In the genomic region with DNA sequence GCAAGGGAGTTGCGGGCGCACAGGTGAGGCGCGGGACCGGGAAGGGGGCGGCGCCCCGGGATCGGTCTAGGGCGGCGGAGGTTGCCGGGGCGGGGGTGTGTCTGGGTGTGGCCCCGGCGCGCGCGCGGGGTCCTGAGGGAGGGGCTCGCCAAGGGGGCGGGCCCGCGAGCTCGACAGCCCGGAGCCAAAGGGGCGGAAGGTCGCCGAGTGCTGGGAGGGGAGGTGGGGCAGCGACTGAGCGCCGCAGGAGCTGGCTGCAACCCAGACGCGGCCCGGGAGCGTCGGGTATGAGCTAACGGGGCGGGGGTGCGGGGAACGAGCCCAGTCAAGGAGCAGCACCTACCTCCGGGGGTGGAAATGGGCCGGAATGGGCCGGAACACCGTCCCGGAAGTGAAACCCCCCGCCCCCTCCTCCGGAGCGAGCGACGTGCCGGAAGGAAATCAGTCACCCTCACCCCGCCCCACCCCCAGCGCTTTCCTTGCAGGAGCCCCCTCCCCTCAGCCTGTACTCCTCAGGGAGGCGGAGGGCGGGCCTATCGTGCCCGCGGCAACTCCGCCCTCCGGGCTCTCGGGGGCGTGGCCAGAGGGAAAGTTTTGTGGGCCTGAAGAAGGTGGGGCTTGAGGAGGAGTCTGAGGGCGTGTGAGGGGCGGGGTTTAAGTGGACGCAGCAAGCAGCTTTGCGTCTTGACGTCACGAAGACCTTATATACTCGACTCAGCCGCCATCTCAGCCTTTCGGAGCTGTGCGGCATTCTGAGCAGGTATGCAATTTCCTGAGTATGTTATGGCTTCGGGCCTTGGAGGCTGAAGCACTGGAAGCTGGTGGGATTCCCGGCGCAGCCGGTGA, we compare ENCODE assay signal across 8 mouse cellular contexts. TPM values are rescaled to one million over a fixed set of nuclear protein-coding genes. Genes with fewer than 3 reads are reported as not detected.
DNase-seq lines count a peak whose midpoint lies in the region; ATAC-seq and TF ChIP-seq lines count a peak whose summit lies in the region.

Gene Zbtb37 (minus strand): TSS at position 415 of the 846 bp plus-strand sequence.

- H3ac ChIP-seq in C2C12 (ENCODE audit: control insufficient read depth, insufficient read length, low read depth), result peak within 1 kb of the TSS; percentile 97

- peak; percentile 100 for DNase-seq in brain, embryonic 14.5 days (ENCODE audit: low read depth)
- peak; percentile 99 for DNase-seq in kidney, postnatal 0 days (ENCODE audit: low spot score)
- DNase-seq in liver, embryonic 11.5 days (ENCODE audit: low spot score), result peak; percentile 99
- DNase-seq in naive thymus-derived CD4-positive, alpha-beta T cell, adult 2 months (ENCODE audit: low read depth), result peak; percentile 100

- peak within 1 kb of the TSS; percentile 92 for H3K9ac ChIP-seq in heart, embryonic 12.5 days
- peak within 1 kb of the TSS; percentile 81 for H3K9ac ChIP-seq in kidney, postnatal 0 days (ENCODE audit: low read depth, low read length)
- peak within 1 kb of the TSS; percentile 100 for H3K9ac ChIP-seq in liver, embryonic 11.5 days (ENCODE audit: low read depth, low read length)
- H3K9ac ChIP-seq in stomach, embryonic 14.5 days (replicated peaks; ENCODE audit: low read depth, low read length), result peak within 1 kb of the TSS; percentile 98

- H3K4me1 ChIP-seq in erythroblast, embryonic 14.5 days (ENCODE audit: control insufficient read depth), result peaks cover 68% of the 10 kb centered on the region
- H3K4me1 ChIP-seq in heart, embryonic 12.5 days (replicated peaks), result peaks cover 10% of the 10 kb centered on the region
- H3K4me1 ChIP-seq in kidney, postnatal 0 days (replicated peaks; ENCODE audit: insufficient read depth, low read length), result peaks cover 6% of the 10 kb centered on the region; the same call in 1 of the 2 replicates
- peaks cover 5% of the 10 kb centered on the region for H3K4me1 ChIP-seq in liver, embryonic 11.5 days (replicated peaks; ENCODE audit: control insufficient read depth, insufficient read depth, low read length)
- peaks cover 4% of the 10 kb centered on the region; the same call in 1 of the 2 replicates for H3K4me1 ChIP-seq in stomach, embryonic 14.5 days (ENCODE audit: control insufficient read depth, insufficient read depth, low read length)

- H3K9me3 ChIP-seq in erythroblast, embryonic 14.5 days (ENCODE audit: control insufficient read depth, low read length), result no peaks in the 10 kb centered on the region
- H3K9me3 ChIP-seq in heart, embryonic 12.5 days (replicated peaks), result no peaks in the 10 kb centered on the region
- H3K9me3 ChIP-seq in kidney, postnatal 0 days (replicated peaks; ENCODE audit: low read length), result no peaks in the 10 kb centered on the region
- no peaks in the 10 kb centered on the region for H3K9me3 ChIP-seq in liver, embryonic 11.5 days (ENCODE audit: control insufficient read depth, low read length)
- H3K9me3 ChIP-seq in stomach, embryonic 14.5 days (ENCODE audit: control insufficient read depth, low read depth, low read length), result no peaks in the 10 kb centered on the region

- peaks cover 33% of the 10 kb centered on the region for H3K79me3 ChIP-seq in C2C12 (ENCODE audit: low read depth)

- H3K36me3 ChIP-seq in C2C12 (ENCODE audit: control insufficient read depth, insufficient read depth), result peaks cover 56% of the 10 kb centered on the region
- peaks cover 63% of the 10 kb centered on the region for H3K36me3 ChIP-seq in erythroblast, embryonic 14.5 days (ENCODE audit: control insufficient read depth)
- peaks cover 63% of the 10 kb centered on the region for H3K36me3 ChIP-seq in heart, embryonic 12.5 days
- H3K36me3 ChIP-seq in kidney, postnatal 0 days (ENCODE audit: insufficient read depth, low read length), result peaks cover 33% of the 10 kb centered on the region
- H3K36me3 ChIP-seq in liver, embryonic 11.5 days (ENCODE audit: control insufficient read depth, insufficient read depth, low read length), result peaks cover 36% of the 10 kb centered on the region
- H3K36me3 ChIP-seq in stomach, embryonic 14.5 days (ENCODE audit: control insufficient read depth, insufficient read depth, low read length), result peaks cover 46% of the 10 kb centered on the region

- no peak for TF ChIP-seq CTCF in C2C12 (IDR thresholded peaks at IDR 0.05; ENCODE audit: control insufficient read depth, insufficient read depth, insufficient read length)
- TF ChIP-seq CTCF in brain, embryonic 14.5 days (IDR thresholded peaks at IDR 0.05; ENCODE audit: borderline replicate concordance, extremely low read depth, insufficient read depth, insufficient read length), result no peak
- TF ChIP-seq CTCF in kidney, postnatal 0 days (IDR thresholded peaks at IDR 0.05; ENCODE audit: low read depth), result no peak

- no peaks in the 10 kb centered on the region for H3K27me3 ChIP-seq in C2C12 (ENCODE audit: control insufficient read depth, insufficient read depth, insufficient read length)
- H3K27me3 ChIP-seq in erythroblast, embryonic 14.5 days (ENCODE audit: control insufficient read depth), result no peaks in the 10 kb centered on the region
- H3K27me3 ChIP-seq in heart, embryonic 12.5 days (replicated peaks), result no peaks in the 10 kb centered on the region
- no peaks in the 10 kb centered on the region for H3K27me3 ChIP-seq in kidney, postnatal 0 days (ENCODE audit: insufficient read depth, low read length)
- no peaks in the 10 kb centered on the region for H3K27me3 ChIP-seq in liver, embryonic 11.5 days (replicated peaks; ENCODE audit: control insufficient read depth, insufficient read depth, low read length)
- no peaks in the 10 kb centered on the region for H3K27me3 ChIP-seq in stomach, embryonic 14.5 days (ENCODE audit: control insufficient read depth, insufficient read depth, low read length)

- ATAC-seq in heart, embryonic 12.5 days (ENCODE audit: insufficient number of reproducible peaks, low FRiP score), result peak; percentile 94
- peak; percentile 95 for ATAC-seq in kidney, postnatal 0 days (replicated peaks; ENCODE audit: low FRiP score, low read depth)
- peak; percentile 78 for ATAC-seq in liver, embryonic 11.5 days (replicated peaks; ENCODE audit: low FRiP score)
- peak; percentile 92 for ATAC-seq in stomach, embryonic 14.5 days (ENCODE audit: insufficient number of reproducible peaks, insufficient read depth, low FRiP score, low read depth)

- under 1% methylated on average over 56 of the region's 76 CpGs for WGBS in heart, embryonic 12.5 days
- WGBS in kidney, postnatal 0 days, result under 1% methylated on average over 67 of the region's 76 CpGs
- WGBS in liver, embryonic 11.5 days, result under 1% methylated on average over 73 of the region's 76 CpGs
- WGBS in stomach, embryonic 14.5 days, result 2% methylated on average over 68 of the region's 76 CpGs

- peak; percentile 96 for TF ChIP-seq POLR2A in brain, embryonic 14.5 days (IDR thresholded peaks at IDR 0.05; ENCODE audit: borderline replicate concordance, extremely low read depth, insufficient read depth, insufficient read length, poor library complexity, severe bottlenecking)

- peak within 1 kb of the TSS; percentile 91 for H3K27ac ChIP-seq in heart, embryonic 12.5 days (ENCODE audit: poor library complexity, severe bottlenecking)
- peak within 1 kb of the TSS; percentile 95 for H3K27ac ChIP-seq in kidney, postnatal 0 days
- H3K27ac ChIP-seq in liver, embryonic 11.5 days (ENCODE audit: low read depth, low read length), result peak within 1 kb of the TSS; percentile 99
- H3K27ac ChIP-seq in stomach, embryonic 14.5 days (ENCODE audit: low read length), result peak within 1 kb of the TSS; percentile 95

- H3K4me3 ChIP-seq in C2C12 (ENCODE audit: insufficient read depth, poor library complexity, severe bottlenecking), result peak within 1 kb of the TSS; percentile 92
- H3K4me3 ChIP-seq in erythroblast, embryonic 14.5 days (replicated peaks), result peak within 1 kb of the TSS; percentile 97
- peak within 1 kb of the TSS; percentile 77 for H3K4me3 ChIP-seq in heart, embryonic 12.5 days
- H3K4me3 ChIP-seq in kidney, postnatal 0 days (replicated peaks; ENCODE audit: low read depth, low read length), result peak within 1 kb of the TSS; percentile 81
- H3K4me3 ChIP-seq in liver, embryonic 11.5 days (ENCODE audit: low read depth, low read length), result peak within 1 kb of the TSS; percentile 91
- peak within 1 kb of the TSS; percentile 87 for H3K4me3 ChIP-seq in stomach, embryonic 14.5 days (ENCODE audit: low read depth, low read length)

- peaks cover 50% of the 10 kb centered on the region for H3K79me2 ChIP-seq in C2C12 (ENCODE audit: control insufficient read depth, insufficient read depth)

- H3K4me2 ChIP-seq in heart, embryonic 12.5 days, result peak within 1 kb of the TSS; percentile 84
- peak within 1 kb of the TSS; percentile 88 for H3K4me2 ChIP-seq in kidney, postnatal 0 days (ENCODE audit: low read length)
- H3K4me2 ChIP-seq in liver, embryonic 11.5 days, result peak within 1 kb of the TSS; percentile 77
- H3K4me2 ChIP-seq in stomach, embryonic 14.5 days (replicated peaks; ENCODE audit: low read depth, low read length), result peak within 1 kb of the TSS; percentile 69

TF ChIP-seq in C2C12, 6 proteins besides CTCF, POLR2A, EP300 and RAD21:
- TF ChIP-seq MYOG (IDR thresholded peaks at IDR 0.05; ENCODE audit: control insufficient read depth, extremely low read depth, insufficient read length) (no peak), FOSL1 (IDR thresholded peaks at IDR 0.05; ENCODE audit: insufficient read depth, low read length, poor library complexity, severe bottlenecking) (no peak), MAX (IDR thresholded peaks at IDR 0.05) (peak; percentile 13)

RNA-seq across cellular contexts. Expression of gene Zbtb37, which starts in this region (rescaled TPM):
- polyA plus RNA-seq in C2C12 (2012; fragmentation: generic; extraction: Trizol), result 0.75 TPM
- 7.8 and 9.9 TPM in 2 replicates for polyA plus RNA-seq in brain, embryonic 14.5 days (2012; rRNA removed)
- polyA plus RNA-seq in erythroblast, embryonic 14.5 days (2012), result 0.01 TPM in 1 of 2 replicates, not detected in the other
- polyA plus RNA-seq in heart, embryonic 12.5 days (2016; fragmentation: Nextera tagmentation; extraction: Ambion mirVana), result 7.8 and 8.1 TPM in 2 replicates
- polyA plus RNA-seq in kidney, postnatal 0 days (2015; fragmentation: Nextera tagmentation; extraction: Ambion mirVana), result 5.1 and 7.4 TPM in 2 replicates
- 3.4 and 4.8 TPM in 2 replicates for polyA plus RNA-seq in liver, embryonic 11.5 days (2014; fragmentation: Nextera tagmentation; extraction: Ambion mirVana)
- polyA plus RNA-seq in stomach, embryonic 14.5 days (2014; fragmentation: Nextera tagmentation; extraction: Ambion mirVana), result 12.7 and 14.1 TPM in 2 replicates

Comparison
In these comparisons a context has a peak if more than half of its experiments do, and no peak if none do; other contexts are left out.
1. Peak in every context shown above with its lines: DNase-seq, ATAC-seq, H3K4me3 ChIP-seq and H3K27ac ChIP-seq.